Mouse (Mus musculus): ENCODE results near the gene Ppp1r26. TPM values are rescaled to one million over a fixed set of nuclear protein-coding genes. Genes with fewer than 3 reads are reported as not detected.
A peak's percentile ranks its signal among the peaks of the same experiment; 100 is the strongest.

Gene Ppp1r26
- polyA plus RNA-seq, 1 experiment from 2014 or later = 2.7 TPM

DNA sequence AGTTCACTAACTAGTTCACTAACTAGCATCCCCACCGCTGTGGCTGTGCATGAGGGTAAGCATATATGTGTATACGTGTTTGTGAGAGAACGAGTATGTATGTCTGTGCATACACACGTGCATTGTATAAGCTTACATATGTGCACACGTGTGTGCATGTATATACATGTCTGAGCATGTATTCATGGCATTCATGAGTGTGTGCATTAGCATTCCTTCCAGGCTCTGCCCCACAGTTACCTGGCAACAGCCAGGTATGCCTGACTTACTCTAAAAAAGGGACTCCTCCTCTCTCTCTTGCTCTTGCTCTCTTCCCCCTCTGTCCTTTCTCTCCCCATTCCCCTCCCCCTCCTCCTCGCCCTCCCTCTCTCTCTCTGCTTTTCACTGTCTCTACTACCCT lies 19.4 kb upstream of the Ppp1r26 start:
- Histone ChIP-seq H3K36me3 (replicated peaks; ENCODE audit: control insufficient read depth, insufficient read depth, low read depth, low read length) (no peaks in the 10 kb centered on the region), H3K9ac (replicated peaks; ENCODE audit: low read length) (no peak overlapping the region), H3K27me3 (ENCODE audit: control insufficient read depth, insufficient read depth, low read length) (no peaks in the 10 kb centered on the region), H3K27ac (replicated peaks; ENCODE audit: low read depth, low read length) (no peak overlapping the region), H3K9me3 (replicated peaks; ENCODE audit: control insufficient read depth, low read length) (no peaks in the 10 kb centered on the region), H3K4me3 (ENCODE audit: low read depth, low read length) (no peak overlapping the region), H3K4me1 (ENCODE audit: control insufficient read depth, insufficient read depth, low read length) (no peaks in the 10 kb centered on the region), H3K4me2 (ENCODE audit: low read depth, low read length) (no peak overlapping the region)
- no peak for ATAC-seq (replicated peaks; ENCODE audit: insufficient number of reproducible peaks, low FRiP score, low TSS enrichment, low read depth)
- WGBS = 83% methylated on average over 6 of the region's 6 CpGs
- no peak for DNase-seq (ENCODE audit: low spot score)

- no peaks in the 10 kb centered on the region for H3K4me1 ChIP-seq (ENCODE audit: control insufficient read depth, insufficient read depth, low read length)
- no peaks in the 10 kb centered on the region for H3K27me3 ChIP-seq (ENCODE audit: control insufficient read depth, insufficient read depth, low read length)
- H3K9ac ChIP-seq (replicated peaks; ENCODE audit: low read length) = no peak overlapping the region
- no peak for DNase-seq (ENCODE audit: low spot score)
- no peaks in the 10 kb centered on the region for H3K9me3 ChIP-seq (replicated peaks; ENCODE audit: control insufficient read depth, low read length)
- no peaks in the 10 kb centered on the region for H3K36me3 ChIP-seq (replicated peaks; ENCODE audit: control insufficient read depth, insufficient read depth, low read depth, low read length)
- ATAC-seq (replicated peaks; ENCODE audit: insufficient number of reproducible peaks, low FRiP score, low TSS enrichment, low read depth) = no peak
- no peak overlapping the region for H3K27ac ChIP-seq (replicated peaks; ENCODE audit: low read depth, low read length)
- 61% methylated on average over 6 of the region's 6 CpGs for WGBS
- H3K4me3 ChIP-seq (ENCODE audit: low read depth, low read length) = no peak overlapping the region
- no peak overlapping the region for H3K4me2 ChIP-seq (ENCODE audit: low read depth, low read length)
Observed at GRCm38 (mm10) chr2:28430846-28431245, 15.8 kb upstream of the Ppp1r26 start.

- Histone ChIP-seq H3K4me3 (ENCODE audit: low read depth, low read length) (no peak overlapping the region), H3K27ac (replicated peaks; ENCODE audit: low read depth, low read length) (no peak overlapping the region), H3K9ac (replicated peaks; ENCODE audit: low read length) (no peak overlapping the region), H3K27me3 (ENCODE audit: control insufficient read depth, insufficient read depth, low read length) (no peaks in the 10 kb centered on the region), H3K4me2 (ENCODE audit: low read depth, low read length) (no peak overlapping the region), H3K4me1 (ENCODE audit: control insufficient read depth, insufficient read depth, low read length) (no peaks in the 10 kb centered on the region), H3K9me3 (replicated peaks; ENCODE audit: control insufficient read depth, low read length) (no peaks in the 10 kb centered on the region), H3K36me3 (replicated peaks; ENCODE audit: control insufficient read depth, insufficient read depth, low read depth, low read length) (no peaks in the 10 kb centered on the region)
- DNase-seq (ENCODE audit: low spot score) (no peak), ATAC-seq (replicated peaks; ENCODE audit: insufficient number of reproducible peaks, low FRiP score, low TSS enrichment, low read depth) (no peak)
- WGBS = 63% methylated on average over 1 of the region's 1 CpGs
Observed at GRCm38 (mm10) chr2:28432811-28433210, 13.8 kb upstream of the Ppp1r26 start.

DNA sequence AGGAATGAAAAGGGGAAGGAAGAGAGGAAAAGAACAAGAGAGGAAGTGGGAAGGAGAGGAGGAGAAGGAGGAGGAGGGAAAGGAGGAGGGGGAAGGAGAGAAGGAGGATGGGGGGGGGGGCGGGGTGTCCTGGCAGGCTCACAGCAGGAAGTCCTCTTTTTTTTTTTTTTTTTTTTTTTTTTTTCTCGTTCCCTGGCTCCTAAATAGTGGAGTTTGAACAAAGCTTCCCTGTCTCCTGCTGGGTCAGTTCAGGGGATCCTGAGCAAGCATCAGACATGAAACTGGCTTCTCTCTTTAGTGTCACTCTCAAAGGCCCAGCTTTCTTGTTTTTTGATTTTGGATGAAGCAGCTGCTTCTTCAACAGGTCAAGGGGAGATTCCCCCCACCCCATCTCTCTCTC lies 13.1 kb upstream of the Ppp1r26 start:
- no peak overlapping the region for H3K27ac ChIP-seq (replicated peaks; ENCODE audit: low read depth, low read length)
- no peak overlapping the region for H3K4me2 ChIP-seq (ENCODE audit: low read depth, low read length)
- WGBS = 0% methylated on average over 1 of the region's 2 CpGs
- no peak overlapping the region for H3K4me3 ChIP-seq (ENCODE audit: low read depth, low read length)
- no peaks in the 10 kb centered on the region for H3K4me1 ChIP-seq (ENCODE audit: control insufficient read depth, insufficient read depth, low read length)
- no peak for ATAC-seq (replicated peaks; ENCODE audit: insufficient number of reproducible peaks, low FRiP score, low TSS enrichment, low read depth)
- H3K9ac ChIP-seq (replicated peaks; ENCODE audit: low read length) = no peak overlapping the region
- no peaks in the 10 kb centered on the region for H3K9me3 ChIP-seq (replicated peaks; ENCODE audit: control insufficient read depth, low read length)
- H3K36me3 ChIP-seq (replicated peaks; ENCODE audit: control insufficient read depth, insufficient read depth, low read depth, low read length) = no peaks in the 10 kb centered on the region
- no peak for DNase-seq (ENCODE audit: low spot score)
- H3K27me3 ChIP-seq (ENCODE audit: control insufficient read depth, insufficient read depth, low read length) = no peaks in the 10 kb centered on the region

DNA sequence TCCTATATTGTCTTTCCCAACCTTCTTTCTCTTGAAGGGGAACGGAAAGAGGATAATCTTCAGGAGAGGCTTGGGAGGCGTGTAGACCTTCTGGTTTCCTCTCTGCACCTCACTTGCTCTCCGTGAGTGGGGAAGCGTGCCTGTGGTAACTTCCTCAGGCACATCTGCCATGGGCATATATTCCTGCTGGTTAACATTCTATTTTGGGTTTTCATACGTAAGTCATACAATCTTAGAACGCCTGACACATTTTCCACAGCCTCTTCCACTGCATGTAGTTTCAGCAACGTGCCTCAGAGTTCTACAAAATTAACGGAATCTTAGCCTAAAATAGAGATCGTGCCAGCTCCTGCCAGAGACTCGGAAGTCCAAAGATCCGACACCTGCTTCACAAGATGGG lies 11.2 kb upstream of the Ppp1r26 start:
- ATAC-seq (replicated peaks; ENCODE audit: insufficient number of reproducible peaks, low FRiP score, low TSS enrichment, low read depth) = no peak
- H3K4me1 ChIP-seq (ENCODE audit: control insufficient read depth, insufficient read depth, low read length) = no peaks in the 10 kb centered on the region
- WGBS = 86% methylated on average over 11 of the region's 11 CpGs

DNA sequence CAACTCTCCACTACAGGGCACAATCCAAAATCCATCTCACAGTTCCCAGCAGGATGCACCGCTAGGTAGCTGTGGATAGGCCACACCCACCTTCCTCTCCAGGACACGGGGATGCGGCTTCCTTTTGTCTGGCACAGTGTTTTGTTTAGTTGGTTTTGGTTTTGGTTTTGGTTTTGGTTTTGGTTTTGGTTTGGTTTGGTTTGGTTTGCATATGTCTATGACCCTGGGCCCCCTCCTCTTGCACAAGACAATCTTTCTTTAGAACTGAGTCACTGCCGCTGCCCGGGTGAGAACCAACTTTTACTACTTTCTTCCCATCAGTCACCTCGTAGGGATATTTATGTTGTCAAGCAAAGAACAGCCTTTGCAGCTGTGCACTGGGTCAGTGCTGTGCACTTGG lies 5.8 kb upstream of the Ppp1r26 start:
- no peak for ATAC-seq (replicated peaks; ENCODE audit: insufficient number of reproducible peaks, low FRiP score, low TSS enrichment, low read depth)
- 74% methylated on average over 6 of the region's 6 CpGs for WGBS

More for the DNA sequence above, 11.2 kb upstream of the Ppp1r26 start:
- no peak for DNase-seq (ENCODE audit: low spot score)
- H3K4me2 ChIP-seq (ENCODE audit: low read depth, low read length) = no peak overlapping the region
- H3K9ac ChIP-seq (replicated peaks; ENCODE audit: low read length) = no peak overlapping the region
- H3K27ac ChIP-seq (replicated peaks; ENCODE audit: low read depth, low read length) = no peak overlapping the region
- H3K36me3 ChIP-seq (replicated peaks; ENCODE audit: control insufficient read depth, insufficient read depth, low read depth, low read length) = no peaks in the 10 kb centered on the region
- no peak overlapping the region for H3K4me3 ChIP-seq (ENCODE audit: low read depth, low read length)
- H3K9me3 ChIP-seq (replicated peaks; ENCODE audit: control insufficient read depth, low read length) = no peaks in the 10 kb centered on the region
- no peaks in the 10 kb centered on the region for H3K27me3 ChIP-seq (ENCODE audit: control insufficient read depth, insufficient read depth, low read length)

GRCm38 (mm10) chr2:28445082-28445481 lies 1.5 kb upstream of the Ppp1r26 start:
- ATAC-seq (replicated peaks; ENCODE audit: insufficient number of reproducible peaks, low FRiP score, low TSS enrichment, low read depth) (no peak), DNase-seq (ENCODE audit: low spot score) (no peak)
- H3K4me1 ChIP-seq (ENCODE audit: control insufficient read depth, insufficient read depth, low read length) = no peaks in the 10 kb centered on the region

More for the DNA sequence above, 5.8 kb upstream of the Ppp1r26 start:
- Histone ChIP-seq H3K9ac (replicated peaks; ENCODE audit: low read length) (no peak overlapping the region), H3K4me3 (ENCODE audit: low read depth, low read length) (no peak overlapping the region), H3K27ac (replicated peaks; ENCODE audit: low read depth, low read length) (no peak overlapping the region), H3K36me3 (replicated peaks; ENCODE audit: control insufficient read depth, insufficient read depth, low read depth, low read length) (no peaks in the 10 kb centered on the region), H3K4me2 (ENCODE audit: low read depth, low read length) (no peak overlapping the region), H3K27me3 (ENCODE audit: control insufficient read depth, insufficient read depth, low read length) (no peaks in the 10 kb centered on the region), H3K4me1 (ENCODE audit: control insufficient read depth, insufficient read depth, low read length) (no peaks in the 10 kb centered on the region), H3K9me3 (replicated peaks; ENCODE audit: control insufficient read depth, low read length) (no peaks in the 10 kb centered on the region)
- DNase-seq (ENCODE audit: low spot score) = no peak

DNA sequence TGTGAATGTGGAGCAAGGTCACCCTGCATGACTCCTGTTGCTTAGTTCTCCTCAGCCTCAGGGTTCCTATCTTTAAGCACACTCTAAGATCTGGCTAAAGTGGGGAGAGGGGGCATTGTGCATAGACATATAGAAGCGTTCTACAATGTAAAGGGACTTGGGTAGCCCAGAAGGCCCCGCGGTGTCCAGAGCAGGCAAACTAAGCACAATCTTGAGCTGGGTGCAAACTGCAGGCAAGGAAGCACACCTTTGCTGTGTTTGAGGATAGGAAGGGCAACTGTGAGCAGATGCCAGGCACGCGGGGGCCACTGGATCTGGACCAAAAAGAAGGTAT lies 452 bp upstream of the Ppp1r26 start:
- no peaks in the 10 kb centered on the region for H3K27me3 ChIP-seq (ENCODE audit: control insufficient read depth, insufficient read depth, low read length)
- H3K4me2 ChIP-seq (ENCODE audit: low read depth, low read length) = peak overlapping the region; percentile 98
- H3K4me1 ChIP-seq (ENCODE audit: control insufficient read depth, insufficient read depth, low read length) = no peaks in the 10 kb centered on the region
- H3K9ac ChIP-seq (replicated peaks; ENCODE audit: low read length) = peak overlapping the region; percentile 87
- WGBS = 12% methylated on average over 5 of the region's 5 CpGs
- peak; percentile 13 for DNase-seq (ENCODE audit: low spot score)
- peak; percentile 27; the same call in 1 of the 2 replicates for ATAC-seq (replicated peaks; ENCODE audit: insufficient number of reproducible peaks, low FRiP score, low TSS enrichment, low read depth)
- peak overlapping the region; percentile 1; the same call in 1 of the 2 replicates for H3K27ac ChIP-seq (replicated peaks; ENCODE audit: low read depth, low read length)
- H3K36me3 ChIP-seq (replicated peaks; ENCODE audit: control insufficient read depth, insufficient read depth, low read depth, low read length) = no peaks in the 10 kb centered on the region; the same call in 1 of the 2 replicates
- H3K9me3 ChIP-seq (replicated peaks; ENCODE audit: control insufficient read depth, low read length) = no peaks in the 10 kb centered on the region
- peak overlapping the region; percentile 75 for H3K4me3 ChIP-seq (ENCODE audit: low read depth, low read length)

More at GRCm38 (mm10) chr2:28445082-28445481, 1.5 kb upstream of the Ppp1r26 start:
- Histone ChIP-seq H3K4me3 (ENCODE audit: low read depth, low read length) (no peak overlapping the region), H3K9ac (replicated peaks; ENCODE audit: low read length) (no peak overlapping the region), H3K27ac (replicated peaks; ENCODE audit: low read depth, low read length) (no peak overlapping the region), H3K9me3 (replicated peaks; ENCODE audit: control insufficient read depth, low read length) (no peaks in the 10 kb centered on the region), H3K4me2 (ENCODE audit: low read depth, low read length) (no peak overlapping the region), H3K27me3 (ENCODE audit: control insufficient read depth, insufficient read depth, low read length) (no peaks in the 10 kb centered on the region), H3K36me3 (replicated peaks; ENCODE audit: control insufficient read depth, insufficient read depth, low read depth, low read length) (no peaks in the 10 kb centered on the region)
- 90% methylated on average over 4 of the region's 4 CpGs for WGBS
